Mouse (Mus musculus) MEL (cell line): ENCODE data around the gene Ccl26. TPM values are rescaled to one million over a fixed set of nuclear protein-coding genes. Genes with fewer than 3 reads are reported as not detected.

Experiments used
- DNase-seq: peaks from one replicate; pipeline ENCODE4 v3.0.0; 2011; ENCODE audit warnings: low read depth, low spot score
- H3K27ac ChIP-seq: 2 replicates; pipeline ENCODE4 v1.5.1; 2012; ENCODE audit warnings: low read depth, mild to moderate bottlenecking, control low read depth, low read length, moderate library complexity; ENCODE audit not compliant: control insufficient read depth
- H3K27me3 ChIP-seq, 2 experiments: fragments of 150-350 bp in 1 of 2; sonication (generic) in 1 of 2; 2 replicates each; pipeline ENCODE4 v1.6.1; 2012; ENCODE audit warnings: low read length in 2 of 2, mild to moderate bottlenecking in 2 of 2, improper control_type of control experiment in 1 of 2, moderate library complexity in 1 of 2; ENCODE audit not compliant: insufficient read depth in 2 of 2, control insufficient read depth in 1 of 2
- H3K36me3 ChIP-seq, 2 experiments: 2 replicates each; pipeline ENCODE4 v1.6.1; 2012 to 2014; ENCODE audit warnings: low read length in 2 of 2, improper control_type of control experiment in 1 of 2, inconsistent platforms in 1 of 2, mild to moderate bottlenecking in 1 of 2; ENCODE audit not compliant: insufficient read depth in 2 of 2, control insufficient read depth in 1 of 2
- H3K4me1 ChIP-seq, 2 experiments: fragments of 150-350 bp in 1 of 2; sonication (generic) in 1 of 2; 2 replicates each; pipeline ENCODE4 v1.6.1; 2012; ENCODE audit warnings: low read length in 2 of 2, improper control_type of control experiment in 1 of 2, mild to moderate bottlenecking in 1 of 2; ENCODE audit not compliant: insufficient read depth in 2 of 2, control insufficient read depth in 1 of 2
- H3K4me3 ChIP-seq, 2 experiments: fragments of 150-350 bp in 1 of 2; sonication (generic) in 1 of 2; 2 replicates each; pipeline ENCODE4 v1.5.1; 2012; ENCODE audit warnings: low read depth in 2 of 2, low read length in 2 of 2, mild to moderate bottlenecking in 2 of 2, moderate library complexity in 2 of 2, control low read depth in 1 of 2, improper control_type of control experiment in 1 of 2; ENCODE audit not compliant: control insufficient read depth in 1 of 2, insufficient read depth in 1 of 2
- H3K79me2 ChIP-seq: 2 replicates; pipeline ENCODE4 v1.6.1; 2012; ENCODE audit warnings: mild to moderate bottlenecking, low read length, moderate library complexity; ENCODE audit not compliant: control insufficient read depth, poor library complexity, insufficient read depth
- H3K9ac ChIP-seq: 2 replicates; pipeline ENCODE4 v1.6.1; 2012; ENCODE audit warnings: low read depth, mild to moderate bottlenecking, control low read depth, low read length, moderate library complexity; ENCODE audit not compliant: control insufficient read depth, poor library complexity, severe bottlenecking
- H3K9me3 ChIP-seq: fragments of 150-350 bp; sonication (generic); replicated peaks from 2 replicates; pipeline ENCODE4 v1.6.1; 2012; ENCODE audit warnings: mild to moderate bottlenecking, low read length, improper control_type of control experiment, moderate library complexity; ENCODE audit not compliant: insufficient read depth
- CTCF ChIP-seq, 3 experiments: IDR thresholded peaks in 2 of 3; conservative IDR thresholded peaks in 1 of 3; 2 replicates each; pipeline ENCODE4 v1.5.1; 2011 to 2012; ENCODE audit warnings: low read length in 3 of 3, low read depth in 2 of 3, mild to moderate bottlenecking in 2 of 3, improper control_type of control experiment in 1 of 3, inconsistent platforms in 1 of 3, mixed read lengths in 1 of 3, moderate library complexity in 1 of 3; ENCODE audit not compliant: control insufficient read depth in 1 of 3, insufficient read depth in 1 of 3, poor library complexity in 1 of 3, severe bottlenecking in 1 of 3
- E2F4 ChIP-seq: IDR thresholded peaks from 2 replicates; pipeline ENCODE4 v1.6.1; 2011; ENCODE audit warnings: low read depth, low read length, improper control_type of control experiment, borderline replicate concordance
- ELF1 ChIP-seq: IDR thresholded peaks from 2 replicates; pipeline ENCODE4 v1.6.1; 2014; ENCODE audit warnings: low read depth, mild to moderate bottlenecking, inconsistent platforms, low read length, improper control_type of control experiment, moderate library complexity
- GABPA ChIP-seq: IDR thresholded peaks from 2 replicates; pipeline ENCODE4 v1.6.1; 2012; ENCODE audit warnings: low read depth, mild to moderate bottlenecking, inconsistent platforms, low read length, improper control_type of control experiment, moderate library complexity
- MAZ ChIP-seq: IDR thresholded peaks from 2 replicates; pipeline ENCODE4 v1.6.1; 2012; ENCODE audit warnings: low read depth, mild to moderate bottlenecking, inconsistent platforms, low read length, improper control_type of control experiment
- MYB ChIP-seq: IDR thresholded peaks from 2 replicates; pipeline ENCODE4 v1.6.1; 2011; ENCODE audit warnings: mild to moderate bottlenecking, low read depth, low read length, improper control_type of control experiment
- MYC ChIP-seq: IDR thresholded peaks from 2 replicates; pipeline ENCODE4 v1.6.1; 2011; ENCODE audit warnings: low read depth, mild to moderate bottlenecking, low read length, improper control_type of control experiment, moderate library complexity
- NRF1 ChIP-seq: IDR thresholded peaks from 2 replicates; pipeline ENCODE4 v1.6.1; 2014; ENCODE audit warnings: low read depth, mild to moderate bottlenecking, inconsistent platforms, low read length, improper control_type of control experiment, moderate library complexity; ENCODE audit not compliant: poor library complexity, insufficient read depth, severe bottlenecking
- POLR2A ChIP-seq, 2 experiments: IDR thresholded peaks; 2 replicates each; pipeline ENCODE4 v1.6.1; 2011 to 2012; ENCODE audit warnings: low read length in 2 of 2, mild to moderate bottlenecking in 2 of 2, control low read depth in 1 of 2, improper control_type of control experiment in 1 of 2, low read depth in 1 of 2, moderate library complexity in 1 of 2; ENCODE audit not compliant: control insufficient read depth in 1 of 2, insufficient read depth in 1 of 2, poor library complexity in 1 of 2
- POLR2AphosphoS2 ChIP-seq: IDR thresholded peaks from 2 replicates; pipeline ENCODE4 v1.6.1; 2011; ENCODE audit warnings: low read length, improper control_type of control experiment
- POLR2AphosphoS5 ChIP-seq: IDR thresholded peaks from 2 replicates; pipeline ENCODE4 v1.6.1; 2012; ENCODE audit warnings: low read depth, borderline replicate concordance, mild to moderate bottlenecking, inconsistent platforms, low read length, moderate library complexity, mixed read lengths
- RAD21 ChIP-seq: IDR thresholded peaks from 2 replicates; pipeline ENCODE4 v1.6.1; 2011; ENCODE audit warnings: mild to moderate bottlenecking, low read depth, low read length, improper control_type of control experiment
- SMC3 ChIP-seq: IDR thresholded peaks from 2 replicates; pipeline ENCODE4 v1.6.1; 2011; ENCODE audit warnings: low read depth, low read length, improper control_type of control experiment
- TAL1 ChIP-seq: IDR thresholded peaks from 2 replicates; pipeline ENCODE4 v1.6.1; 2012; ENCODE audit warnings: mild to moderate bottlenecking, inconsistent platforms, low read length, moderate library complexity, mixed read lengths
- TBP ChIP-seq: IDR thresholded peaks from 2 replicates; pipeline ENCODE4 v1.8.0; 2011; ENCODE audit warnings: low read depth, low read length, improper control_type of control experiment
- TCF12 ChIP-seq: IDR thresholded peaks from 2 replicates; pipeline ENCODE4 v1.6.1; 2014; ENCODE audit warnings: low read depth, mild to moderate bottlenecking, inconsistent platforms, low read length, improper control_type of control experiment, moderate library complexity
- UBTF ChIP-seq: IDR thresholded peaks from 2 replicates; pipeline ENCODE4 v1.6.1; 2012; ENCODE audit warnings: low read depth, mild to moderate bottlenecking, inconsistent platforms, low read length, improper control_type of control experiment, moderate library complexity, borderline replicate concordance; ENCODE audit not compliant: insufficient read depth
- USF1 ChIP-seq: IDR thresholded peaks from 2 replicates; pipeline ENCODE4 v1.6.1; 2014; ENCODE audit warnings: low read depth, mild to moderate bottlenecking, inconsistent platforms, low read length, improper control_type of control experiment, moderate library complexity
- USF2 ChIP-seq, 2 experiments: IDR thresholded peaks; 2 replicates each; pipeline ENCODE4 v1.6.1; 2011 to 2012; ENCODE audit warnings: improper control_type of control experiment in 2 of 2, low read length in 2 of 2, borderline replicate concordance in 1 of 2, inconsistent platforms in 1 of 2, low read depth in 1 of 2, mild to moderate bottlenecking in 1 of 2; ENCODE audit not compliant: insufficient read depth in 1 of 2
- ZC3H11A ChIP-seq: IDR thresholded peaks from 2 replicates; pipeline ENCODE4 v1.6.1; 2012; ENCODE audit warnings: low read depth, mild to moderate bottlenecking, inconsistent platforms, low read length, improper control_type of control experiment
- polyA plus RNA-seq, 2 experiments: library from polyadenylated mRNA; stranded (reverse) in 1 of 2; unstranded in 1 of 2; fragments of >175 nt in 1 of 2; fragments of >200 nt in 1 of 2; gene quantifications; 2 replicates each; pipeline versions ENCODE4 v1.2.1 to v1.2.4; 2012; ENCODE audit warnings: low replicate concordance in 2 of 2, low read depth in 1 of 2; ENCODE audit not compliant: insufficient read length in 2 of 2, insufficient read depth in 1 of 2, missing spikeins in 1 of 2
- total RNA-seq: library from RNA; depleted of rRNA; stranded (reverse); fragments of 300-350 nt; gene quantifications from 2 replicates; pipeline ENCODE4 v1.2.3, GENCODE M21; 2012

The Ccl26 gene
- total and polyA plus RNA-seq, 3 experiments: not detected

- Histone ChIP-seq H3K9me3 (no peaks in the 10 kb centered on the region), H3K27ac (no peak overlapping the region), H3K4me3 (no peak overlapping the region), H3K27me3 (no peaks in the 10 kb centered on the region; a peak in 1 of 4 replicates), H3K4me1 (no peaks in the 10 kb centered on the region), H3K9ac (no peak overlapping the region), H3K36me3 (no peaks in the 10 kb centered on the region), H3K79me2 (no peaks in the 10 kb centered on the region)
- DNase-seq: no peak
- TF ChIP-seq TBP: no peak
- no peak for TF ChIP-seq USF1
- TF ChIP-seq MYC: no peak
- TF ChIP-seq POLR2AphosphoS2: no peak
- no peak for TF ChIP-seq ZC3H11A
- no peak for TF ChIP-seq GABPA
- no peak for TF ChIP-seq SMC3
- no peak for TF ChIP-seq POLR2A (IDR thresholded peaks at IDR 0.05; ENCODE audit: control insufficient read depth in 1 of 2, insufficient read depth in 1 of 2, low read depth in 1 of 2, low read length in 2 of 2, poor library complexity in 1 of 2)
- TF ChIP-seq POLR2AphosphoS5: no peak
- TF ChIP-seq USF2 (IDR thresholded peaks at IDR 0.05; ENCODE audit: borderline replicate concordance in 1 of 2, insufficient read depth in 1 of 2, low read depth in 1 of 2, low read length in 2 of 2): no peak
Observed at GRCm38 (mm10) chr5:135585691-135586090, 22.3 kb upstream of the Ccl26 start.

GRCm38 (mm10) chr5:135582330-135582729, 19.0 kb upstream of the Ccl26 start:
- Histone ChIP-seq H3K27me3 (no peaks in the 10 kb centered on the region), H3K9ac (no peak overlapping the region), H3K4me1 (no peaks in the 10 kb centered on the region), H3K9me3 (no peaks in the 10 kb centered on the region), H3K79me2 (no peaks in the 10 kb centered on the region), H3K27ac (no peak overlapping the region), H3K36me3 (no peaks in the 10 kb centered on the region), H3K4me3 (no peak overlapping the region)
- TF ChIP-seq USF1 (no peak), NRF1 (no peak), ZC3H11A (no peak), TCF12 (no peak), CTCF (IDR thresholded peaks at IDR 0.05 in 2 of 3, conservative IDR thresholded peaks at IDR 0.05 in 1 of 3; ENCODE audit: control insufficient read depth in 1 of 3, insufficient read depth in 1 of 3, low read depth in 2 of 3, low read length in 3 of 3, poor library complexity in 1 of 3, severe bottlenecking in 1 of 3) (no peak), UBTF (no peak), SMC3 (no peak), ELF1 (no peak), MYB (no peak), TBP (no peak), MAZ (no peak), RAD21 (no peak), TAL1 (no peak), POLR2A (IDR thresholded peaks at IDR 0.05; ENCODE audit: control insufficient read depth in 1 of 2, insufficient read depth in 1 of 2, low read depth in 1 of 2, low read length in 2 of 2, poor library complexity in 1 of 2) (no peak), E2F4 (no peak)
- DNase-seq: no peak
